Mouse (Mus musculus): ENCODE results near the gene Ehd3.

- TF ChIP-seq POLR2A (IDR thresholded peaks at IDR 0.05; ENCODE audit: extremely low read depth, insufficient read depth, low read length) (no peak), CTCF (IDR thresholded peaks at IDR 0.05; ENCODE audit: low read depth, low read length) (no peak)
Observed at GRCm38 (mm10) chr17:73797706-73798105, 6.2 kb upstream of the Ehd3 start.

Data from liver, adult 2 months (tissue).